Mouse (Mus musculus) cerebellum, postnatal 36 days (tissue): ENCODE measurements around the gene Brd3os.
A peak's percentile ranks its signal among the peaks of the same experiment; 100 is the strongest.

Experiments used
- DNase-seq, 2 experiments: peaks; one replicate each; pipeline ENCODE4 v3.0.0; 2021 to 2022; ENCODE audit warnings: mixed read lengths in 2 of 2

Gene Brd3os

DNA sequence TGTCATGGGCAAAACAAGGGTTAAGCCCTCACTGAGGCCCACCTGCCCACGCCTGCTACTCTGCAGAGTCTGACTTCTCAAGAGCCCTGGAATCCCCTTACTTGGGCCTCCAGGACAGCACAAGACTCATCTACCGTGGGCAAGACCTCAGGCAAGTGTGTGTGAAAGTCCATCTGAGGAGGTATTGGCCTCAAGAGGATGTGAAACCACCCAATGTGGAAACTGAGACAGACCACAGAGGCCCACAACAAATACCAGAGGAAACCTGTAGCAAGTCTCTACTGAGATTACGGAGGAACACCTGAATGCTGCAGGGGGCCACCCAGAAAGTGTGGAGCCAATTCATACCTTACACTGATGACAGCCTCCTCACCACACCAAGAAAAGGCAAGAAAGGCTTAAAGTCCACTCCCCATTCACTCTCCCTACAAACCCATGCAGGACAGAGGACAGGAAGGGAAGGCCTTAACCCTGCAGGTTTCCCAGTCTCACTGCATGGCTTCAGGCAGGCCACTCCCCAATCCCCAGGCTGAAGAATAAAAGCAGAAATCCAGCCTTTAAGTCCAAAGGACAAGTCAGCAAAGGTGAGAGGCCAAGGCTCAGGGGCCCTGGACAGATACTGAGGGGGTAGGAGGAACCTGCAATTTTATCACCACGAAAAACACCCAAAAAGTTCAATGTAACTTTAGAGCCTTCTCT lies 27.3 kb downstream of the Brd3os start:
- no peak for DNase-seq

GRCm38 (mm10) chr2:27469991-27470355 lies 27.8 kb downstream of the Brd3os start:
- DNase-seq, result no peak

DNA sequence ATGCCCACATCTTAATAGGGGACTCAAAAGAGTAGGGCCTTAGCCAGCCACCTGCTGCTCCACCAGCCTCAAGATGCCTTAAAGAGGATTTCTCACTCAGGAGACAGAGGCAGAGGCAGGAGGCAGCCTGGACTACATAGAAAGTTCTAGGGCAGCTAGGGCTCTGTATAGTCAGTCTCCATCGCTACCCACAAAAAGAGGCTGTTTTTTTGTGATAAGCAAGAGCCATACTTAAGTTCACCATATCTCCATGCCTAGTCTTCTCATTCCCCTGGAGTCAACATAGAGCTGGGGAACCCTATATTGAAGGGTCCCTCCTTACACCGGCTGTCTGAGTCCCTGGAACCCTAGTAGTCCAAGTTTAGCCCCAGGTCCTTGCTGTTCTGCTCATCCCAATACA lies 28.4 kb downstream of the Brd3os start:
- no peak for DNase-seq

DNA sequence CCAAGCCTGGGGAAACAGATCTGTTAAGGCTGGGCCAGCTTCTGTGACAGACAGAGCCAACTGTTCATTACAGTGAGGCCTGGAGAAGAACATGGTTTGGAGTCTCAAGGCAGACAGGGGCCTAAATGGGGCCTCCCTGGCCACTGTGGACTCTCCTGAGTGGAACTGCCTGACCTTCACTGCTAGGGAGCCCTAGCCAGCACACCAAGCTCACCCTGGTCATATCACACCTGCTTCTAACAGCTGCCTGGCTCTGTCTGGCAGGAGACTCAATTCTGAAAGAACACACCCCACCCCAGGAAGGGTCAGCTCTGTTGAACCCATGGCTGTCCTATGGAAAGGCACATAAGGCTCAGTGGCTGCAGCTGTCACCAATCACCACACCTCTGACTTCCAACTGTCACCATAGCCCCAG lies 29.1 kb downstream of the Brd3os start:
- no peak for DNase-seq

DNA sequence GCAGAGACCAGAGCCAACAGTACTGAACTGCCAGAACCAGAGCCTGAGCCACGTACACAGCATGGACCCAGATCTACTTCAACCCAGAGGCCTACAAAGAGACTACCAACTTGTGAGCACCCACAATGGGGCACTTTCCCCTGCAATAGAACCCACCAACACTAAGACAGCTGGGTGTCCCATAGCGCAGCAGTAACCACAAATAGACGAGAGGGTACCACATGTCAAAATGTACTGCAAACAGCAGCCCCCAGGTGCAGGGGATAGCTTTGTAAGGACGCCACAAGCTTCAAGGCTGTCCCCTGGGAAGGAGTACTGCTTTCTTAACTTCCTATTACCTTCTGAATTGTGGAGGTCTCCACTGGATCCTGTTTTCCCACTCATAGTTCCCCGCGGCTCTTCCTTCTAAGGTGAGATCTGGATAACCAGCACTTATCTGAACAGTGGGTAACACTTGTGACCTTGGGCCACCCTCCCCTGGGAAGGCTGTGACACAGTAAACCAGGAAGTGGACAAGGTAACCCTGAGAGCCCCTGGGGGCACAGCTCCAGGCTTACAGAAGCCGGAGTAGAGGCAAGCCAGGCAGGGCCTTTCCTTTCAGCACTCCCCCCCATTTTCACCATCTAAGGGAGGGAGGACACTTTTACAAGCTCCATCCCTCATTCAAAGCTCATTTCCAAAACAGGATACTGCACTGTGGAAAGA lies 31.1 kb downstream of the Brd3os start:
- DNase-seq, result no peak

- DNase-seq, result no peak
Measured at GRCm38 (mm10) chr2:27473911-27474310, 31.8 kb downstream of the Brd3os start.

DNA sequence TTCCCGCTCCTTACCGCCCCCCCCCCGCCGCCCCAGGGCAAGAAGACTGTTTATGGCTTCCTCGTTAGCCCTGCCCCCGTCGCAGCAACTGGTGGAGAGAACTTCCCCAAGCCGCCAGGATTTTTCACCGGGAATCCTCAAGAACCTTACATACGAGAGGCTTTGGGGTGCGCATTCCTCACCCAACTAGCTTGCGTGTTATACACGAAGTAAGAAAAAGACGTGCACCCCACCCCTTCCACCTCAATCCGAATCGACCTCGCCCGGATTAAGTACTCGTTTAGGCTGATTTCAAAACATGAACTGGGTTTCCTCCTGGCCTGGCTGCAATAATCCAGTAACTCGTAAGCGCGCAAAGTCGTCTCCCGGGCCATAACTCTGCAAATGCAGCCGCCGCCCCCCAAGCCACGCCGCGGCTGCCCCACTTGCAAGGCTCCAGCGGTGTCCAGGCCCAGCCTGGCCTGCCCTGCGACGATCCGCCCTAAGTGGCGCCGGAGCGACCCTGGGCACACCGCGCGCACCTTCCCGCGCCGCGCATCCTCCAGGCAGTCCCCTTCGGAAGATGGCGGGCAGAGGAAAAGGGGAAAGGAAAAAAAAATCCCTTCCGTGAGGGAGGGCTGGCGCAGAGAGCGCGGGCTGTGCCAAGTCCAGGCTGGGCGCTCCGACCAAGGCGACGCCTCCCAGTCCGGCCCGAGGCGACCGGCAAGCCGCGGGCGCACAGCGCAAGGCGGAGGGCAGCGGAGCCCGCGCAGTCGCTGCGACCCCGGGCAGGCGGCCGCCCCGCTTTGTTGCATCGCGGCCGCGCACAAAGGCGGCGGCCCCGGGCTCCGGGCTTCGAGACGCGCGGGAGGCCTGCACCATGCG lies 32.7 kb downstream of the Brd3os start:
- DNase-seq, result peak; percentile 52 to 54

GRCm38 (mm10) chr2:27475495-27476302 lies 33.6 kb downstream of the Brd3os start:
- peak; percentile 89 to 95 for DNase-seq

DNA sequence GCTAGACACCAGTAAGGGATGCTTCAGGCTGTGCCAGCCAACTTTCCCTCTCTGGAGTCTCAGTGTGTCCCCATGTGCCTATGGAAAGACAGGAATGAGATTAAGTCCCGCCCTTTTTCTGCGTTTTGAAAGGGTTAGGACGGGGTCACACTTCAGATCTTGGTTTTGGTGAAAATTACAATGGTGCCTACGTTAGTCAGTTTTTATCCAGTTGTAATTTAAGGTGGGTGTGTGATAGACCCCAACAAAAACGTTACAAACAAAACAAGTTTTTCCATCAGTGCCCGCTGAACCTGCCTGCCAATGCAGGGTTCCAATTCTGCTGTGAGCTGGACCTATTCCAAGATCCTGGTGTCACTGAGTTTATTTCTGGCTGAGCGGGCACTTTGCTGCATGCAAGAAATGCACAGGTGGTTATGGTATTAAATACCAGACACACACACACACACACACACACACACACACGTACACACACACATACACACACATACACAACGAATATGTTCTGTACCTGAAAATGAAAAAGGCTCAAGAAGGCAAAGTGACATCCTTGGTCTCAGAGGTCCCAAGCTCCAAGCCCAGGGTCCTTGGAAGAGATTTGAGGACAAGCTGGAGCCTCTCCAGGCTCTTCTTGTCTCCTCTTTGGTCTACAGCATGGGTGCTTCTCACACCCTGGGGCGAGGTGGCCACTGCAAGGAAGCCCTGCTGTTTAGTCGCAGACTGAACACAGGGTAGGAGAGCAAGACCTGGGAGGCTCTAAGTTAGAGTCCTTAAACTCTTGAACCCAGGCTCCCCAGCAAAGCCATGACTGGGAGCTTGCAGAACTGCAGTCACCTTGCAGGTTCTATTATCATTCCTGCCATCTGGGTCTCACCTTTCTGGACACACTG lies 34.4 kb downstream of the Brd3os start:
- DNase-seq, result peak; percentile 58 to 66

DNA sequence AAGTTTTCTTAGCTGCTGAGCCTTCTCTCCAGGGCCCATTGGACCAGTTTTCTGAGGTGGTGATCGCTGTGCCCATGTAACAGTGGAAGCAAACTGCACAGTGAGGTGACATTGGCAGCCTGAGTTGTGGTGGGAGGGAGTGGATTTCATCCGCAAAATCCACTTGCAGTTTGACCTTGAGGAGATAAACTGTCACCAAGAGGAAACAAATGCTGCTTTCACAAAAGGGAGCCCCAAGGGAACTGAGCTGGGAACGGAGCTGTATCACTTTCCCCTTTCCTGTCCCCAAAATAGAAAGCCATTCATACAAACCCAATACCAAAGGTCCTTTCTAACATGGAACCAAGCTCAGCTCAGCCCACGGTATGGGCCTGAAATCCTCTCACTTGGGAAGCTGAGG lies 37.7 kb downstream of the Brd3os start:
- DNase-seq, result no peak

DNA sequence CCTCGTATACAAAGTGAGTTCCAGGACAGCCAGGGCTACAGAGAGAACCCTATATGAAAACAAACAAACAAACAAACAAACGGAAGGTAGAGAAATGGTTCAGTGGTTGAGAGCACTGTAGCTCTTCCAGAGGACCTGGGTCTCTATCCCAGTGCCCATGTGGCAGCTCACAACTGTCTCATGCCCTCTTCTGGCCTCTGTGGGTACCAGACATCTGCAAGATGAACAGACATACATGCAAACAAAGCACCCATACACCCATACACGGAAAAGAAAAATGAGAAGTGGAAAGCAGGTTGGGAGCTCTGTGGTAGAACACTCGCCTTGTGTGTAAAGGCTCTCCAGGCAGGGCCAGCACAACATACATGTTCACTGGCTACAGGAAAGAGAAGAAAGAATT lies 38.2 kb downstream of the Brd3os start:
- no peak for DNase-seq

DNA sequence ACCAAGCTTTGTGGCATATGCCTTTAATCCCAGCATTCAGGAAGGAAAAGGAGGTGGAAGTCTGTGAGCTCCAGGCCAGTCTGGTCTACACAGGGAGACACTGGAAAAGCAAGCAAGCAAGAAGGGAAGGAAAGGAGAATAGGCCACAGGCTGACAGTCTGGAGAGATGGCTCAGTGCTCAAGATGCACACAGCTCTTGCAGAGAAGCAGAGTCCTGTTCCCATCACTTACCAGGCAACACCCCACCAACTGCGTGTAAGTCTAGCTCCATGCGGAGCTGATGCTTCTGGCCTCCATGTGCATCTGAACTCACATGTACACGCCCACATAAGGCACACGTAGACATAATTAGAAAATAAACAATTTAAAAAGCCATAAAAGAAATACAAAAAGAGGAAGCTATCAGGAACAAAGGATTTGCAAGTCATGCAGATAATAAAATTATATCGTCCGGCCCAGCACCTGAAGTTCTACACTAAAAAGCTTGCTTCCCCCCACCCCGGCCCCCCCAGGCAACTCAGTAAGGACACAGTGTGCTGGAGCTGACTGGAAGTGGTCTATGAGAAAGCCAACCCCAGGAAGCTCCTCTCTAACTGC lies 40.2 kb downstream of the Brd3os start:
- DNase-seq, result no peak

DNA sequence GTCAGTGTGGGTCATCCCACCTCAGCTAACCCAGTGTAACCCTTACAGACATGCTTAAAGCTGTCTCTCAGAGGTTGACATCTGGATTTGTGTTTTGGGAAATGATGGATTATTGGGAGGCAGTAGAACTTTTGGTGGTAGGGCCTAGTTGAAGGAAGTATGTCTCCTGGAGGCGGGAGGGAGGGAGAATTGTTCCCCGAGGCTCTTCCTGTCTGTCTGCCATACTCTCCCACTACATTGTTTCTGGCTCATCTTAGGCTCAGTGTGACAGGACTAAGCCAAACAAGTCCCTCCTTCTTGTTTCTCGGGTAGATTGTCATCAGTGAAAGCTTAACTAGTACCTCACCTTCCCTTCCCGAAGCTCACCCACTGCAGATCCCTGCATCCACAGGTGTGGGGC lies 44.6 kb downstream of the Brd3os start:
- DNase-seq, result no peak

GRCm38 (mm10) chr2:27487336-27488049 lies 45.4 kb downstream of the Brd3os start:
- no peak for DNase-seq

- no peak for DNase-seq
Measured at GRCm38 (mm10) chr2:27488362-27488761, 46.2 kb downstream of the Brd3os start.

DNA sequence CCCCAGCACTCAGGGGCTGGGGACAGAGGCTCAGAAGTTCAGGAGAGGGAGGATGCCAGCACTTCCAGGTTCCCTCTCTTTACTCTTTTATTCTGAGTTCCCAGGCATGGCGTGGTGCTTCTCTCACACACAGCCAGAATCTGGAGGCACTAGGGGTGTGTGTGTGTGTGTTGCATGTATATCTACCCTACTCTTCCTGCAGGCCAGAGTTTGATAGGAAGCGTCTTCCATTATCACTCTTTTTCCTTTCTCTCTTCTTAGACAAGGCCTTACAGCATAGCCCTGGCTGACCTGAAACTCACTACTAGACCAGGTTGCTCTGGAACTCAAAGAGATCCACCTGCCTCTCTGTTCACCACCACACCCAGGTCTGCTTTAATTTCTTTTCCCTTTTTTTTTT lies 48.8 kb downstream of the Brd3os start:
- DNase-seq, result no peak
